Mouse (Mus musculus) bone marrow, adult 2 months (tissue): Measurements from ENCODE around the gene Inhba.

ENCODE experiments used
- CTCF ChIP-seq: fragments of 200-500 bp; IDR thresholded peaks from 2 replicates; pipeline ENCODE4 v1.5.1; 2011; ENCODE audit warnings: low read length, control low read depth; ENCODE audit not compliant: control insufficient read depth, insufficient read depth
- POLR2A ChIP-seq: fragments of 200-500 bp; IDR thresholded peaks from 2 replicates; pipeline ENCODE4 v1.6.1; 2011; ENCODE audit warnings: low read depth, mild to moderate bottlenecking, control low read depth, low read length, borderline replicate concordance; ENCODE audit not compliant: control insufficient read depth

- no peak for TF ChIP-seq CTCF
- TF ChIP-seq POLR2A = no peak
These were observed 68.6 kb downstream of the Inhba start for GRCm38 (mm10) chr13:16080205-16080604.
